Mouse (Mus musculus): ENCODE data around the gene Rab3c. TPM values are rescaled to one million over a fixed set of nuclear protein-coding genes. Genes with fewer than 3 reads are reported as not detected.

The Rab3c gene
- polyA plus RNA-seq, 1 experiment = 0.41 TPM

DNA sequence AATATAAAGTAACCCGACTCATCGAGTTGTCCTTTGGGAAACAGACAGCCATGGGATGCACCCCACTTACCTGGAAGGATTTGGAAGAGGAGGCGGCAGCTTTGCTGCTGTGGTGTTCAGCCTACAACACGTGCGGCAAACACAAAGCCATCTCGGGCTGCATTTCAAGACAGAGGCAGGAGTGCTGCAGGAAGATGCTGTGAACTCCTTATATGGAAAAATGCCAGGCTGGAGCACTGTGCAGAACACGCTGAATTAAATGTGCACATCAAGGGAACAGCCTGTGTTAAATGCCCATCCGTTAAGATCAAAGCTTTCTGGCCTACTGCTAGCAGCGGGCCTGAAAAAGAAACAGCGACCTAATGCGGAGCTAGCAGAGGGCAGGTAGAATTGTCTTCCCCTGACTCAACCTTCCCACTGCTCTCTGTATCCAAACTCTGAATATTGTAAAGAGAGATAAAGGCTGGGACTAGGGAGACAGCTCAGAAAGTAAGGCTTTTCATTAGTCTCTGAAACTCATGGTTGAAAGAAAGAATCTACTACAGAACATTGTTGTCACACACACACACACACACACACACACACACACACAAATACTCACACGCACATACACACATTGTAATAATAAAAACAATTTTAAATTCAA lies 153.1 kb downstream of the Rab3c start:
- no peaks in the 10 kb centered on the region for H3K27me3 ChIP-seq (ENCODE audit: control insufficient read depth, insufficient read depth, low read length)
- 76% methylated on average over 12 of the region's 12 CpGs for WGBS
- H3K4me3 ChIP-seq (ENCODE audit: low read depth, low read length) = no peak overlapping the region
- no peaks in the 10 kb centered on the region for H3K36me3 ChIP-seq (ENCODE audit: control insufficient read depth, insufficient read depth, low read length)
- no peak for TF ChIP-seq POLR2A (IDR thresholded peaks at IDR 0.05; ENCODE audit: low read depth, low read length)
- H3K4me1 ChIP-seq (ENCODE audit: control insufficient read depth, insufficient read depth, insufficient read length, low read length) = no peaks in the 10 kb centered on the region
- no peak overlapping the region for H3K27ac ChIP-seq (ENCODE audit: insufficient read depth, low read depth, low read length)

DNA sequence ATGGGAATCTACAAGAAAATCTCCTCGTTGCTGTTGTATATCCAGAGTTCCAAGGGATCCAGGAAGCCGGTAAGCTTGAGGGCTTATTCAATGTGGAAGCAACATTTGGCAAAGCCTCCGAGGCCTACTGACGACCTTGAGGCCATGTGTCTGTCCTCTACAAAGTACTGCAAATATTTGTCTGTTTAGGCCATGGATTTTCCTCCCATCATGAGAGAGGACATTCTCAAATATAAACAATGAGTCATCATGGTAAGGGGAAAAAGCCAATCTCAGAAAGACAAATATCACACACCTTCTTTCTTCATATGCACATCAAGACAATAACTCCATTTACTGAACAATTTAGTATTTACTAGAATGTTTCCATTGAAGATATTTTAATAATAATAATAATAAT lies 158.0 kb downstream of the Rab3c start:
- Histone ChIP-seq H3K27me3 (ENCODE audit: control insufficient read depth, insufficient read depth, low read length) (no peaks in the 10 kb centered on the region), H3K27ac (ENCODE audit: insufficient read depth, low read depth, low read length) (no peak overlapping the region), H3K4me1 (ENCODE audit: control insufficient read depth, insufficient read depth, insufficient read length, low read length) (no peaks in the 10 kb centered on the region), H3K36me3 (ENCODE audit: control insufficient read depth, insufficient read depth, low read length) (no peaks in the 10 kb centered on the region), H3K4me3 (ENCODE audit: low read depth, low read length) (no peak overlapping the region)
- TF ChIP-seq CTCF (IDR thresholded peaks at IDR 0.05; ENCODE audit: extremely low read depth, insufficient read length, insufficient replicate concordance, low read depth, low read length) (no peak), POLR2A (IDR thresholded peaks at IDR 0.05; ENCODE audit: low read depth, low read length) (no peak)
- 58% methylated on average over 4 of the region's 4 CpGs for WGBS

DNA sequence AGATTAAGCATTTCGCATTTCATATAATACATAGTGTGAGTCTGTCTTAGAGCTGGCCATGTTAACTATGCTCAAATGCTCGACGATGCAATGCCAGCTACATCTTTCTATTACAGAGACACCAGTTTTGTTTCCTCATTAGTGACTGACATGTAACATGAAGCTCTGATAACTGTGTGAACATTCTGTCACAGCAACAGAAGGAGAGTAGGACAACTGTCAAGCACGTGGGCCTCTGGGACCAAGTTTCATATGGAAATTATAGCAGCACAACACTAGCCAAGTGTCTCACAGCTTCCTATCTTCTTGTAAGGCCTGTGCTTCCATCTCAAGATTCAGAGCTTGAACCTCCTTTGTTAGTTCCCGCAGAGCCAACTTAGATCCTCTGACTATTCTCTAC lies 163.9 kb downstream of the Rab3c start:
- no peak overlapping the region for H3K27ac ChIP-seq (ENCODE audit: insufficient read depth, low read depth, low read length)
- H3K4me1 ChIP-seq (ENCODE audit: control insufficient read depth, insufficient read depth, insufficient read length, low read length) = no peaks in the 10 kb centered on the region
- TF ChIP-seq CTCF (IDR thresholded peaks at IDR 0.05; ENCODE audit: extremely low read depth, insufficient read length, insufficient replicate concordance, low read depth, low read length) (no peak), POLR2A (IDR thresholded peaks at IDR 0.05; ENCODE audit: low read depth, low read length) (no peak)
- WGBS = 89% methylated on average over 5 of the region's 5 CpGs
- no peaks in the 10 kb centered on the region for H3K36me3 ChIP-seq (ENCODE audit: control insufficient read depth, insufficient read depth, low read length)
- H3K27me3 ChIP-seq (ENCODE audit: control insufficient read depth, insufficient read depth, low read length) = no peaks in the 10 kb centered on the region
- H3K4me3 ChIP-seq (ENCODE audit: low read depth, low read length) = no peak overlapping the region

DNA sequence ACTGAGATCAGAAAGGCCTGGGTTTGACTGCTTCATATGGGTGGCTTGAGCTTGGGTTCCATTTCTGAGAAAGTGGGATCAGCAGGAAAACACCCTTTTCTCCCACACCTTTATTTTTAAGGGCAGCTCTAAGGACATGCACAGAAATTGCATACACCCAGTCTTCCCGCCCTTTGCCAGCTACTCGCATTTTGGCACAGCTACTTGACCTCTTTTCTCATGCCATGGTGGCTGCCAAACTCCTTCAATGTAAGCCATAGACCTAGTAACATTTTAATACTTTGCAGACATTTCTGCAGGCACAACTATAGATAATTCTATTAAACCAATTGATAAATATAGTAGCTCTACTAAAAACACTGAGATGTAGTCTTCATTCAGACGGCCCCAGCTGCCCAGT lies 164.5 kb downstream of the Rab3c start:
- Histone ChIP-seq H3K36me3 (ENCODE audit: control insufficient read depth, insufficient read depth, low read length) (no peaks in the 10 kb centered on the region), H3K4me1 (ENCODE audit: control insufficient read depth, insufficient read depth, insufficient read length, low read length) (no peaks in the 10 kb centered on the region), H3K27me3 (ENCODE audit: control insufficient read depth, insufficient read depth, low read length) (no peaks in the 10 kb centered on the region), H3K4me3 (ENCODE audit: low read depth, low read length) (no peak overlapping the region), H3K27ac (ENCODE audit: insufficient read depth, low read depth, low read length) (no peak overlapping the region)
- WGBS = 79% methylated on average over 3 of the region's 3 CpGs
- TF ChIP-seq POLR2A (IDR thresholded peaks at IDR 0.05; ENCODE audit: low read depth, low read length) (no peak), CTCF (IDR thresholded peaks at IDR 0.05; ENCODE audit: extremely low read depth, insufficient read length, insufficient replicate concordance, low read depth, low read length) (no peak)

DNA sequence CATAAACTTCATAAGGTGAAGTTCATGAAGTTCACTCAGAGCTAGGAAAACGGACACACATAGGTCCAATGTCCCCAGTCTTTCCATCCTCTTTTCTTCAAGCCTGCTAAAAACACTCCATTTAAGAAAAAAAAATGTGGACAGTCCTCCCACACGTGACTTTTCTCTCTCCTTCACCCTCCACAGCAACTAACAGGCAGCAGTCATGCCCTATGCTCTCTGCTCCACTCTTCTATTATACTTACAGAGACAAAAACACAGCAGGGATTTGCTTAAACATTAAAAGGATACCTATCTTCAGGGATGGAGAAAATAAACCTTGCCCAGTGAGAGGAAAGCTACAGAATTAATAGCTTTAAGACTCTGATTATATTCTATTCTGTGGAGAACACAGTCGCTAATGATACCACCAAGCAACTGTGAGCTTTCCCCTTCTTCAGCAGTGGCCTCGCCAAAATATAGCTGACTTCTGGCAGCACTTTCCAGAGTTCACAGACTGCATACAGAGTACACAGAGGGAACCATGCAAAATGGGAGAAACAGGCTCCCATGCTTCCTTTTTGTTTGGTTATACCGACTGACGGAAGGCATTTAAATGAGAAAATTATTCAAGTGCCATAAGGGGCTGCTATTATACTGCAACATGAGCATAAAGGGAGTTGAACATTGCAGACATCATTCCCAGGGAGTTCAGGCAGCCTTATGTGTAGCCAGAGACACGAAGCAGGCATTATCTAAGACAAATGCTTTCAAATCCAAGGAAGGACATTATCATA lies 165.7 kb downstream of the Rab3c start:
- H3K27ac ChIP-seq (ENCODE audit: insufficient read depth, low read depth, low read length) = no peak overlapping the region
- TF ChIP-seq POLR2A (IDR thresholded peaks at IDR 0.05; ENCODE audit: low read depth, low read length) = no peak
- H3K4me3 ChIP-seq (ENCODE audit: low read depth, low read length) = no peak overlapping the region
- no peaks in the 10 kb centered on the region for H3K36me3 ChIP-seq (ENCODE audit: control insufficient read depth, insufficient read depth, low read length)
- H3K4me1 ChIP-seq (ENCODE audit: control insufficient read depth, insufficient read depth, insufficient read length, low read length) = no peaks in the 10 kb centered on the region
- WGBS = 63% methylated on average over 7 of the region's 7 CpGs
- no peaks in the 10 kb centered on the region for H3K27me3 ChIP-seq (ENCODE audit: control insufficient read depth, insufficient read depth, low read length)

DNA sequence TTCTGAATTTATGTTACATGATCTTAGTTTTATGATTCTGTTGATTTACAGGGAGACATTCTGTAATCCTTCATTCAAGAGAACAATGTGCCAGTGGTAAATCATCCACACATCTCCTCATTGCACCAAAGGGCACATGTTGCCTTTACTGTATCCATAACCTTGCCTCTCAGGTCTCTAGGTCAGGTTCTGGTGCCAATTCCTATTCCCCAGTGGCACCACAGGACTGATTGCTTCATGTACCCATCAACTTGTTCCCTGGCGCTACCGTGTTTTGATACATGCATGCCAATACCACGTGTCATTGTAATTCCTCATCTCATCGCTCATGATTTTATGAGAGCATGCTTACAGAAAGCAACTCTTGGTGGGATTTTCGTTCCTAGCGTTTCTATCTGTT lies 167.1 kb downstream of the Rab3c start:
- WGBS = 92% methylated on average over 6 of the region's 6 CpGs
- no peak overlapping the region for H3K27ac ChIP-seq (ENCODE audit: insufficient read depth, low read depth, low read length)
- no peak overlapping the region for H3K4me3 ChIP-seq (ENCODE audit: low read depth, low read length)
- H3K36me3 ChIP-seq (ENCODE audit: control insufficient read depth, insufficient read depth, low read length) = no peaks in the 10 kb centered on the region
- TF ChIP-seq CTCF (IDR thresholded peaks at IDR 0.05; ENCODE audit: extremely low read depth, insufficient read length, insufficient replicate concordance, low read depth, low read length) = no peak
- H3K27me3 ChIP-seq (ENCODE audit: control insufficient read depth, insufficient read depth, low read length) = no peaks in the 10 kb centered on the region
- no peaks in the 10 kb centered on the region for H3K4me1 ChIP-seq (ENCODE audit: control insufficient read depth, insufficient read depth, insufficient read length, low read length)

DNA sequence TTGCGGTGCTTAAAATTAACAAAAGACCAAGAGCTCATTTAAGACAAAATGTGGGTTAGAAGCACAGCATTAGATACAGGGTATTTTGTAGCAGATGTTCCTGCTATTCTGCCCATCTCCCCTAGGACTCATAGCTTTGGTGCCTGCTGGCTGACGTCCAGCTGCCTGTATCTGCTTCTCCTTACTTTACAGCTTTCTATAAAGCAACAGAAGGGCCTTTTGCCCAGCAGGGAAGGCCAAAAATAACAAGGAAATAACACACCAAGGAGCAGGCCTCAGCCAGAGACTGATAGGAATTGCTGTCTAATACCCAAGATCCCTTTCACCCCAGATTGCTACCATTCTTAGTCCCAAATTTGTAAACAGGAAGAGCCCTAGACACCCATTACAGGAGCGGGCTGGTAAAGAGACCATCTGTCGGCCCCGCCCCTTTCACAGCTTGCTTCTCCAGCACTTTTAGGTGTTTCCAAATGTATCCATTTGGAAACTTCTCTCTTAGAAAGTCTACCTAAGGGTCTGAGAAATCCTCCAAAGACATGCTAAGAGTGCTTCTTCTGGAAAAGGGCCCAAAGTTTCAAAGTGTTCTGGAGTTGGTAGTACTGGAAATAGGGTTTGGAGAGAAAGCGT lies 183.3 kb downstream of the Rab3c start:
- 79% methylated on average over 6 of the region's 6 CpGs for WGBS
- no peak for TF ChIP-seq CTCF (IDR thresholded peaks at IDR 0.05; ENCODE audit: extremely low read depth, insufficient read length, insufficient replicate concordance, low read depth, low read length)
- TF ChIP-seq POLR2A (IDR thresholded peaks at IDR 0.05; ENCODE audit: low read depth, low read length) = no peak
- Histone ChIP-seq H3K4me1 (ENCODE audit: control insufficient read depth, insufficient read depth, insufficient read length, low read length) (no peaks in the 10 kb centered on the region), H3K27me3 (ENCODE audit: control insufficient read depth, insufficient read depth, low read length) (no peaks in the 10 kb centered on the region), H3K4me3 (ENCODE audit: low read depth, low read length) (no peak overlapping the region), H3K36me3 (ENCODE audit: control insufficient read depth, insufficient read depth, low read length) (no peaks in the 10 kb centered on the region), H3K27ac (ENCODE audit: insufficient read depth, low read depth, low read length) (no peak overlapping the region)
